Mouse (Mus musculus) CH12.LX (cell line): ENCODE data around the gene Lrp6. TPM values are rescaled to one million over a fixed set of nuclear protein-coding genes. Genes with fewer than 3 reads are reported as not detected.

Experiments
- EP300 ChIP-seq: IDR thresholded peaks from 2 replicates; pipeline ENCODE4 v1.6.1; 2011; ENCODE audit warnings: low read length, improper control_type of control experiment
- polyA plus RNA-seq: library from polyadenylated mRNA; unstranded; fragments of >175 nt; gene quantifications from 2 replicates; pipeline ENCODE4 v1.2.1, GENCODE M21; 2012; ENCODE audit warnings: low read depth; ENCODE audit not compliant: insufficient read length
- total RNA-seq, 2 experiments: library from RNA; depleted of rRNA; stranded (reverse); fragments of 300-350 nt in 1 of 2; fragments of >200 nt in 1 of 2; gene quantifications; 2 replicates each; pipeline ENCODE4 v1.2.3; 2012 to 2014

Gene Lrp6
- total and polyA plus RNA-seq, 3 experiments = 12.4 to 15.6 (median 13.3) TPM

DNA sequence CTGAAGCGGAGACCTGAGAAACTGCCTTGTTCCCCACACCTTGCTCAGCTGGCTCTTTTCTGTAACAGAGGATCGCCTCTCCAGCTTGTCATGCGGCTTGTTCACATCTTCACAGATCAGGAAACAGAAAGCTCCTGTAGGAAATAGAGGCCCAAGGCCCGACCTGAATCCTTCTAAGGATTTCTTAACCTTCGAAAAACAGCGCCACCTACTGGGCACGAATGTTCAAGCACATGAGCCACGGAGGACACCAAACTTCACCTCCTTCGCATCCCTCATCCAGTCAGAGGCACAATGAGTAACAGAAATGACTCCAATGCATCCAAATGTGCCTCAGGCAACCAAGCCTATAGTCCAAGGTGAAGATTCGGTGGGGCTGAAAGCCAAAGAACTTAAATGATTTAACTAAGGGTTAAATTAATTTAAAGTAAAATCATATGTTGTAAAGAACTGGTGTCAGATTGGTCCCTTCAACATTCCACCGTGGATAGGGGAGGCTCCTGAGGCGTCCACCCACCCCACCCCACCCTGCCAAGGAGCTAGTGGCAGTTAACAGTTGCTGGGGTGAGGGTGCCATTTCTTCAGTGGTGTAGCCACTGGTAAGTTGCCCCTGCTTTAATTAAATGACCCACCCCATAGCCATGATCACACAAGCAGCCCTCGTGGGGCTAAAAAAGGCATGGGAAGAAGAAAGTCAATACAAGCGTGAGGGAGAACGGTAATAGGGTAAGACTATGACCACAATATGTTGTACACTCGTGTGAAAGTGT is 163.7 kb downstream of the Lrp6 start (continued):
- no peak for TF ChIP-seq EP300
- TF ChIP-seq, all 38 proteins: peak for 5

Other genes with a start within 250 kb of the Lrp6 start
- gene Bcl2l14, start 170.6 kb downstream of the Lrp6 start, total RNA-seq (2012; rRNA removed) = 0.71 and 0.93 TPM in 2 replicates
- 3.0 and 3.1 TPM in 2 replicates for gene Bcl2l14, start 170.6 kb downstream of the Lrp6 start, total RNA-seq (2014; rRNA removed)
- gene Bcl2l14, start 170.6 kb downstream of the Lrp6 start, polyA plus RNA-seq = 3.5 and 4.4 TPM in 2 replicates
- not detected in 2 replicates for gene Mansc1, start 65.5 kb upstream of the Lrp6 start, total RNA-seq (2012; rRNA removed)
- not detected in 2 replicates for gene Mansc1, start 65.5 kb upstream of the Lrp6 start, total RNA-seq (2014; rRNA removed)
- gene Mansc1, start 65.5 kb upstream of the Lrp6 start, polyA plus RNA-seq = not detected in 2 replicates
- 9.5 and 10.2 TPM in 2 replicates for gene Borcs5, start 72.5 kb upstream of the Lrp6 start, total RNA-seq (2012; rRNA removed)
- gene Borcs5, start 72.5 kb upstream of the Lrp6 start, total RNA-seq (2014; rRNA removed) = 14.7 and 16.4 TPM in 2 replicates
- 8.0 and 10.4 TPM in 2 replicates for gene Borcs5, start 72.5 kb upstream of the Lrp6 start, polyA plus RNA-seq
- gene Dusp16, start 225.7 kb upstream of the Lrp6 start, total RNA-seq (2012; rRNA removed) = 8.8 and 10.6 TPM in 2 replicates
- 3.7 and 5.2 TPM in 2 replicates for gene Dusp16, start 225.7 kb upstream of the Lrp6 start, total RNA-seq (2014; rRNA removed)
- 13.1 and 17.3 TPM in 2 replicates for gene Dusp16, start 225.7 kb upstream of the Lrp6 start, polyA plus RNA-seq